Mouse (Mus musculus): ENCODE results near the gene Popdc3.
"Not testable (repeated sequence)": the region's sequence is repeated elsewhere in the genome, so short reads cannot be mapped to it uniquely, and the experiment has no call there.

The Popdc3 gene

GRCm38 (mm10) chr10:45204582-45204981 lies 26.7 kb downstream of the Popdc3 start:
- DNase-seq (ENCODE audit: low spot score): no peak

GRCm38 (mm10) chr10:45210201-45210600 lies 32.3 kb downstream of the Popdc3 start:
- no peak for DNase-seq (ENCODE audit: low spot score)

GRCm38 (mm10) chr10:45216676-45217075 lies 38.8 kb downstream of the Popdc3 start:
- DNase-seq (ENCODE audit: low spot score): no peak

GRCm38 (mm10) chr10:45229954-45230353 lies 52.1 kb downstream of the Popdc3 start:
- no peak for DNase-seq (ENCODE audit: low spot score)

- no peak for DNase-seq (ENCODE audit: low spot score)
Observed at GRCm38 (mm10) chr10:45233351-45233750, 55.5 kb downstream of the Popdc3 start.

GRCm38 (mm10) chr10:45236304-45236703 lies 58.4 kb downstream of the Popdc3 start:
- DNase-seq (ENCODE audit: low spot score): no peak

GRCm38 (mm10) chr10:45237492-45237891 lies 59.6 kb downstream of the Popdc3 start:
- no peak for DNase-seq (ENCODE audit: low spot score)

GRCm38 (mm10) chr10:45260477-45260876 lies 82.6 kb downstream of the Popdc3 start:
- no peak for DNase-seq (ENCODE audit: low spot score)

- DNase-seq (ENCODE audit: low spot score): no peak
Observed at GRCm38 (mm10) chr10:45262126-45262525, 84.2 kb downstream of the Popdc3 start.

GRCm38 (mm10) chr10:45276499-45276898 lies 98.6 kb downstream of the Popdc3 start:
- no peak for DNase-seq (ENCODE audit: low spot score)

GRCm38 (mm10) chr10:45276995-45277394 lies 99.1 kb downstream of the Popdc3 start:
- no peak for DNase-seq (ENCODE audit: low spot score)

GRCm38 (mm10) chr10:45285651-45286050 lies 107.8 kb downstream of the Popdc3 start:
- no peak for DNase-seq (ENCODE audit: low spot score)

- no peak for DNase-seq (ENCODE audit: low spot score)
Observed at GRCm38 (mm10) chr10:45288351-45288750, 110.5 kb downstream of the Popdc3 start.

GRCm38 (mm10) chr10:45289218-45290105 lies 111.6 kb downstream of the Popdc3 start:
- no peak for DNase-seq (ENCODE audit: low spot score)

GRCm38 (mm10) chr10:45290618-45291017 lies 112.7 kb downstream of the Popdc3 start:
- no peak for DNase-seq (ENCODE audit: low spot score)

- DNase-seq (ENCODE audit: low spot score): not testable (repeated sequence)
Observed at GRCm38 (mm10) chr10:45292159-45292558, 114.3 kb downstream of the Popdc3 start.

GRCm38 (mm10) chr10:45295093-45295492 lies 117.2 kb downstream of the Popdc3 start:
- no peak for DNase-seq (ENCODE audit: low spot score)

- no peak for DNase-seq (ENCODE audit: low spot score)
Observed at GRCm38 (mm10) chr10:45298503-45298902, 120.6 kb downstream of the Popdc3 start.

- no peak for DNase-seq (ENCODE audit: low spot score)
Observed at GRCm38 (mm10) chr10:45299509-45299908, 121.6 kb downstream of the Popdc3 start.

GRCm38 (mm10) chr10:45303315-45304036 lies 125.6 kb downstream of the Popdc3 start:
- no peak for DNase-seq (ENCODE audit: low spot score)

- DNase-seq (ENCODE audit: low spot score): no peak
Observed at GRCm38 (mm10) chr10:45305173-45305572, 127.3 kb downstream of the Popdc3 start.

- no peak for DNase-seq (ENCODE audit: low spot score)
Observed at GRCm38 (mm10) chr10:45311129-45311528, 133.2 kb downstream of the Popdc3 start.

GRCm38 (mm10) chr10:45311624-45312023 lies 133.7 kb downstream of the Popdc3 start:
- DNase-seq (ENCODE audit: low spot score): no peak

Measured in testis, postnatal 14 days (tissue).